Mouse (Mus musculus): Measurements from ENCODE around the gene Hist1h3g. TPM values are rescaled to one million over a fixed set of nuclear protein-coding genes. Genes with fewer than 3 reads are reported as not detected.
A peak's percentile ranks its signal among the peaks of the same experiment; 100 is the strongest.
"Not testable (repeated sequence)": the region's sequence is repeated elsewhere in the genome, so short reads cannot be mapped to it uniquely, and the experiment has no call there.

The Hist1h3g gene
- polyA plus RNA-seq, 1 experiment, result 496 TPM

- not testable (repeated sequence) for H3K27me3 ChIP-seq (ENCODE audit: control insufficient read depth, insufficient read depth, low read length); H3K4me1 ChIP-seq (replicated peaks; ENCODE audit: control insufficient read depth, insufficient read depth, low read length); H3K36me3 ChIP-seq (ENCODE audit: control insufficient read depth, insufficient read depth, low read length)
- DNase-seq, result peak; percentile 71
- peak within 1 kb of the TSS; percentile 85 for H3K27ac ChIP-seq (ENCODE audit: control insufficient read depth, insufficient read depth, low read length)
- TF ChIP-seq POLR2A (IDR thresholded peaks at IDR 0.05; ENCODE audit: control insufficient read depth, extremely low read depth, insufficient read depth, low read length, poor library complexity), result peak; percentile 66; the same call in 1 of the 2 replicates
- peak within 1 kb of the TSS; percentile 57 for H3K4me3 ChIP-seq (ENCODE audit: control insufficient read depth, insufficient read depth, low read length)
- WGBS, result under 1% methylated on average over 42 of the region's 42 CpGs
Observed at GRCm38 (mm10) chr13:23542999-23543607, 7.9 kb downstream of the Hist1h3g start, which contains the start of gene Hist1h2bh. Gene Hist1h2bh, minus strand, starts transcription at chr13:23543392.

DNA sequence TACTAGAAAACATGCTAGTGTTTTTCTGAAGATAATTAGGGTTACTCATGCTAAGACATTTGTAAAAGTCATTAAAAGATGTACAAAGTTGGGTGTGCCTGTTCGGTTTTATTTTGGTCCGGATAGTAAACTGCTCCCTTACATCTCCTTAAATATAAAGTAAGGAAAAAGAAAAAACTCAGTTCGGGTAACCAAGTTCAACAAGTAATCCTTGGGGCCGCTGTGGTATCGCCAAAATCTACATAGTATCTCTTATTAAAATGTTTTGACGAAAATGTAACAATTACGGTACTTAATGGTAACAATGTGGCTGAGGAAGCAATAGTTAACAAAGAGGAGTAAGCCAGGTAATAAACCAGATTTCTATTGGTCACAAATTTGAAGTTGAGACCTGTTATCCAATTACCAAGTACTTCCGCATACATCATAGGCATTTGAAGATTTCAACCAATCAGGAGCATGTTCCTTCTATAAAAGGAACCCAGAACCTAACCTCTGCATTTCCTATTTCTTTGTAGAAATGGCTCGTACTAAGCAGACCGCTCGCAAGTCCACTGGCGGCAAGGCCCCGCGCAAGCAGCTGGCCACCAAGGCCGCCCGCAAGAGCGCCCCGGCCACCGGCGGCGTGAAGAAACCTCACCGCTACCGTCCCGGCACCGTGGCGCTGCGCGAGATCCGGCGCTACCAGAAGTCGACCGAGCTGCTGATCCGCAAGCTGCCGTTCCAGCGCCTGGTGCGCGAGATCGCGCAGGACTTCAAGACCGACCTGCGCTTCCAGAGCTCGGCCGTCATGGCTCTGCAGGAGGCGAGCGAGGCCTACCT, 9.0 kb downstream of the Hist1h3g start, which contains the start of gene Hist1h3f:
Gene Hist1h3f, plus strand, starts transcription at position 88 of the 822 bp plus-strand sequence.
- under 1% methylated on average over 35 of the region's 45 CpGs for WGBS
- TF ChIP-seq CTCF (IDR thresholded peaks at IDR 0.05; ENCODE audit: borderline replicate concordance, control insufficient read depth, extremely low read depth, insufficient read depth, low read length, poor library complexity) (no peak), POLR2A (IDR thresholded peaks at IDR 0.05; ENCODE audit: control insufficient read depth, extremely low read depth, insufficient read depth, low read length, poor library complexity) (peak; percentile 74; the same call in 1 of the 2 replicates)

DNA sequence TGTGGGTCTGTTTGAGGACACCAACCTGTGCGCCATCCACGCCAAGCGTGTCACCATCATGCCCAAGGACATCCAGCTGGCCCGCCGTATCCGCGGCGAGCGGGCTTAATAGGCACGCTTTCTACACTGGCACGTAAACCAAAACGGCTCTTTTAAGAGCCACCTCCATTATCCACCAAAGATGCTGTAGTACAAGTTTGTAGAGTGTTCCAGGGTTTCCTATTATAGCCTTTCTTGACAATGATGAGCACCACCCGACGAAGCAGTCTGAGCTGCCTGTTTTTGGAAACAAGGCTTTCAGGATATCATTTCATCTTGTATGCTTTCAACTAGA, 9.5 kb downstream of the Hist1h3g start:
- H3K27me3 ChIP-seq (ENCODE audit: control insufficient read depth, insufficient read depth, low read length); H3K4me1 ChIP-seq (replicated peaks; ENCODE audit: control insufficient read depth, insufficient read depth, low read length); H3K36me3 ChIP-seq (ENCODE audit: control insufficient read depth, insufficient read depth, low read length): not testable (repeated sequence)
- H3K4me3 ChIP-seq (ENCODE audit: control insufficient read depth, insufficient read depth, low read length), result peak overlapping the region; percentile 60
- H3K27ac ChIP-seq (ENCODE audit: control insufficient read depth, insufficient read depth, low read length), result peak overlapping the region; percentile 71
- WGBS, result under 1% methylated on average over 13 of the region's 14 CpGs
- peak; percentile 29 for DNase-seq

More for the DNA sequence above, 9.0 kb downstream of the Hist1h3g start, which contains the start of gene Hist1h3f:
- peak; percentile 78 for DNase-seq
- Histone ChIP-seq H3K27me3 (ENCODE audit: control insufficient read depth, insufficient read depth, low read length) (no peaks in the 10 kb centered on the region), H3K4me1 (replicated peaks; ENCODE audit: control insufficient read depth, insufficient read depth, low read length) (peaks cover 2% of the 10 kb centered on the region; the same call in 1 of the 2 replicates), H3K4me3 (ENCODE audit: control insufficient read depth, insufficient read depth, low read length) (peak within 1 kb of the TSS; percentile 60), H3K36me3 (ENCODE audit: control insufficient read depth, insufficient read depth, low read length) (no peaks in the 10 kb centered on the region), H3K27ac (ENCODE audit: control insufficient read depth, insufficient read depth, low read length) (peak within 1 kb of the TSS; percentile 85)

DNA sequence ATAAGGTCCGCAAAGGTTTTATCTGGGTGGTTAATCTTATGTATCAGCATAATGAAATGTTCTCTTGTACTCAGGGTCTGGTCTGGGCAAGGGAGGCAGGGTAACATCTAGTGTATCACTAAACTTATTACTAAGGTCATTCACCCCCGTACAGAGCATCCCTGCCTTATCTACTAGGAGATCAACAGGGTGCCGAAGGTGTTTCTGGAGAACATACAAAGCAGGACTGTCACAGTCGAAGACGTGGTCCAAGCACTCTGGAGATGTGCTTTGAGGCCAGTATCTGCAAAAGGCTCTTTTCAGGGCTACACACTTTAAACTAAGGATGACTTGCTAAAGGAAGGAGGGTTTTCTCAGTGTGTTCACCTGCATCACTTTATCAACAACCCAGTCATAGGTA, 11.5 kb downstream of the Hist1h3g start:
- H3K27me3 ChIP-seq (ENCODE audit: control insufficient read depth, insufficient read depth, low read length), result no peaks in the 10 kb centered on the region
- no peak overlapping the region for H3K4me3 ChIP-seq (ENCODE audit: control insufficient read depth, insufficient read depth, low read length)
- 91% methylated on average over 5 of the region's 5 CpGs for WGBS
- H3K4me1 ChIP-seq (replicated peaks; ENCODE audit: control insufficient read depth, insufficient read depth, low read length), result peaks cover 2% of the 10 kb centered on the region; the same call in 1 of the 2 replicates
- DNase-seq, result no peak
- H3K36me3 ChIP-seq (ENCODE audit: control insufficient read depth, insufficient read depth, low read length), result no peaks in the 10 kb centered on the region
- no peak for TF ChIP-seq POLR2A (IDR thresholded peaks at IDR 0.05; ENCODE audit: control insufficient read depth, extremely low read depth, insufficient read depth, low read length, poor library complexity)
- no peak for TF ChIP-seq CTCF (IDR thresholded peaks at IDR 0.05; ENCODE audit: borderline replicate concordance, control insufficient read depth, extremely low read depth, insufficient read depth, low read length, poor library complexity)
- H3K27ac ChIP-seq (ENCODE audit: control insufficient read depth, insufficient read depth, low read length), result no peak overlapping the region

- H3K27ac ChIP-seq (ENCODE audit: control insufficient read depth, insufficient read depth, low read length), result peak overlapping the region; percentile 84; the same call in 1 of the 2 replicates
- no peak for DNase-seq
- H3K36me3 ChIP-seq (ENCODE audit: control insufficient read depth, insufficient read depth, low read length), result no peaks in the 10 kb centered on the region
- no peak overlapping the region for H3K4me3 ChIP-seq (ENCODE audit: control insufficient read depth, insufficient read depth, low read length)
- H3K27me3 ChIP-seq (ENCODE audit: control insufficient read depth, insufficient read depth, low read length), result no peaks in the 10 kb centered on the region
- 0 out of 2 replicates have a peak, but pooled peaks cover 1% of the 10 kb centered on the region for H3K4me1 ChIP-seq (replicated peaks; ENCODE audit: control insufficient read depth, insufficient read depth, low read length)
- 5% methylated on average over 3 of the region's 3 CpGs for WGBS
- TF ChIP-seq CTCF (IDR thresholded peaks at IDR 0.05; ENCODE audit: borderline replicate concordance, control insufficient read depth, extremely low read depth, insufficient read depth, low read length, poor library complexity) (no peak), POLR2A (IDR thresholded peaks at IDR 0.05; ENCODE audit: control insufficient read depth, extremely low read depth, insufficient read depth, low read length, poor library complexity) (no peak)
Observed at GRCm38 (mm10) chr13:23550761-23551145, 15.5 kb downstream of the Hist1h3g start.

DNA sequence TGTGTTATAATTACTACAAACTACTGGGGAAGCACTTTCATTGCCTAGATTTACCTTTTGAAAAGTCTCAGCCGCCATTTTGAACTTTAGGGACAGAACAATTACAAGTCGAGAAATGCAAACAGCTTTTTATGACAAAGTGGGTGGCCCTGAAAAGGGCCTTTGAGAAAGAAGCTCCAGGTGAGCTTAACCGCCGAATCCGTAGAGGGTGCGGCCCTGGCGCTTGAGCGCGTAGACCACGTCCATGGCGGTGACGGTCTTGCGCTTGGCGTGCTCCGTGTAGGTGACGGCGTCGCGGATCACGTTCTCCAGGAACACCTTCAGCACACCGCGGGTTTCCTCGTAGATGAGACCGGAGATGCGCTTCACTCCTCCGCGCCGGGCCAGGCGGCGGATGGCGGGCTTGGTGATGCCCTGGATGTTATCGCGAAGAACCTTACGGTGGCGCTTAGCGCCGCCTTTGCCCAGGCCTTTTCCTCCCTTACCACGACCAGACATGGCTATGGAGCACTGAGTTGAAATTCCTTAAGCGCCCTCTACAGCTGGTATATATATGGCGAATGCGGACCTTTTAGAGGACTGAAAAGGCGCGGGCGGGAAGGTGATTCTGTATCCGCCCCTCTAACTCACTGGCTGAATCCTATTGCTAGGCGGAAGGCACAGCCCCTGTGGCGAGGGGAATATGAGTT, 16.1 kb downstream of the Hist1h3g start, which contains the start of gene Hist1h4f:
Gene Hist1h4f, minus strand, starts transcription at position 503 of the 689 bp plus-strand sequence.
- H3K36me3 ChIP-seq (ENCODE audit: control insufficient read depth, insufficient read depth, low read length); H3K4me1 ChIP-seq (replicated peaks; ENCODE audit: control insufficient read depth, insufficient read depth, low read length); H3K27me3 ChIP-seq (ENCODE audit: control insufficient read depth, insufficient read depth, low read length): not testable (repeated sequence)
- peak within 1 kb of the TSS; percentile 51 for H3K4me3 ChIP-seq (ENCODE audit: control insufficient read depth, insufficient read depth, low read length)
- WGBS, result under 1% methylated on average over 47 of the region's 47 CpGs
- peak; percentile 89 for DNase-seq
- peak within 1 kb of the TSS; percentile 84 for H3K27ac ChIP-seq (ENCODE audit: control insufficient read depth, insufficient read depth, low read length)
- TF ChIP-seq POLR2A (IDR thresholded peaks at IDR 0.05; ENCODE audit: control insufficient read depth, extremely low read depth, insufficient read depth, low read length, poor library complexity) (peak; percentile 83), CTCF (IDR thresholded peaks at IDR 0.05; ENCODE audit: borderline replicate concordance, control insufficient read depth, extremely low read depth, insufficient read depth, low read length, poor library complexity) (peak; percentile 44; the same call in 1 of the 2 replicates)
